Mouse (Mus musculus) lung, postnatal 4 days (tissue): ENCODE data around the gene Myo1d.
A peak's percentile ranks its signal among the peaks of the same experiment; 100 is the strongest.

Experiments
- DNase-seq, 2 experiments: peaks; one replicate each; pipeline ENCODE4 v3.0.0; 2021

Myo1d gene

GRCm38 (mm10) chr11:80719014-80719413 lies 60.8 kb downstream of the Myo1d start:
- no peak for DNase-seq

- DNase-seq: no peak
Measured at GRCm38 (mm10) chr11:80718036-80718435, 61.8 kb downstream of the Myo1d start.

- DNase-seq: peak; percentile 43 to 59
Measured at GRCm38 (mm10) chr11:80715115-80715514, 64.7 kb downstream of the Myo1d start.

GRCm38 (mm10) chr11:80713705-80714104 lies 66.1 kb downstream of the Myo1d start:
- no peak for DNase-seq

- DNase-seq: no peak
Measured at GRCm38 (mm10) chr11:80712201-80712600, 67.6 kb downstream of the Myo1d start.

- peak; percentile 69 for DNase-seq
Measured at GRCm38 (mm10) chr11:80711336-80711735, 68.5 kb downstream of the Myo1d start.

GRCm38 (mm10) chr11:80700611-80701010 lies 79.2 kb downstream of the Myo1d start:
- peak; percentile 28 to 61 for DNase-seq

- no peak for DNase-seq
Measured at GRCm38 (mm10) chr11:80698721-80699120, 81.1 kb downstream of the Myo1d start.

- DNase-seq: no peak
Measured at GRCm38 (mm10) chr11:80696350-80696749, 83.5 kb downstream of the Myo1d start.

- no peak for DNase-seq
Measured at GRCm38 (mm10) chr11:80684603-80685002, 95.2 kb downstream of the Myo1d start.

- DNase-seq: peak in 1 of 2 experiments; percentile 22
Measured at GRCm38 (mm10) chr11:80682745-80683144, 97.1 kb downstream of the Myo1d start.

GRCm38 (mm10) chr11:80673013-80673412 lies 106.8 kb downstream of the Myo1d start:
- no peak for DNase-seq

GRCm38 (mm10) chr11:80670391-80670790 lies 109.4 kb downstream of the Myo1d start:
- DNase-seq: no peak

- DNase-seq: no peak
Measured at GRCm38 (mm10) chr11:80669934-80670333, 109.9 kb downstream of the Myo1d start.

GRCm38 (mm10) chr11:80666211-80666610 lies 113.6 kb downstream of the Myo1d start:
- no peak for DNase-seq

- no peak for DNase-seq
Measured at GRCm38 (mm10) chr11:80664261-80664660, 115.6 kb downstream of the Myo1d start.

GRCm38 (mm10) chr11:80645111-80645510 lies 134.7 kb downstream of the Myo1d start:
- no peak for DNase-seq

GRCm38 (mm10) chr11:80628992-80629865 lies 150.6 kb downstream of the Myo1d start:
- DNase-seq: no peak

- DNase-seq: no peak
Measured at GRCm38 (mm10) chr11:80628581-80628980, 151.2 kb downstream of the Myo1d start.

GRCm38 (mm10) chr11:80623038-80623380 lies 156.8 kb downstream of the Myo1d start:
- no peak for DNase-seq

- DNase-seq: no peak
Measured at GRCm38 (mm10) chr11:80622233-80623037, 157.4 kb downstream of the Myo1d start.

GRCm38 (mm10) chr11:80614949-80615725 lies 164.7 kb downstream of the Myo1d start:
- no peak for DNase-seq

GRCm38 (mm10) chr11:80614418-80614817 lies 165.4 kb downstream of the Myo1d start:
- peak in 1 of 2 experiments; percentile 32 for DNase-seq
